Mouse (Mus musculus) ovary, postnatal 36 days (tissue): Measurements from ENCODE around the gene Defb36.
A peak's percentile ranks its signal among the peaks of the same experiment; 100 is the strongest.

Source experiments
- DNase-seq: peaks from one replicate; pipeline ENCODE4 v3.0.0; 2022; ENCODE audit warnings: low spot score, mixed read lengths

The Defb36 gene

GRCm38 (mm10) chr2:152622151-152622550, 18.0 kb downstream of the Defb36 start:
- no peak for DNase-seq

GRCm38 (mm10) chr2:152622953-152623352, 18.8 kb downstream of the Defb36 start, which contains the start of gene Defb25:
Defb25 (minus strand) TSS chr2:152623053.
- DNase-seq = no peak

- no peak for DNase-seq
Observed at GRCm38 (mm10) chr2:152624566-152624965, 20.4 kb downstream of the Defb36 start.

- no peak for DNase-seq
Observed at GRCm38 (mm10) chr2:152625256-152625655, 21.1 kb downstream of the Defb36 start.

GRCm38 (mm10) chr2:152626774-152627591, 22.9 kb downstream of the Defb36 start, which contains the start of gene Rem1:
Rem1 (plus strand) TSS chr2:152626951.
- peak; percentile 37 for DNase-seq

GRCm38 (mm10) chr2:152628066-152628465, 23.9 kb downstream of the Defb36 start:
- no peak for DNase-seq

- no peak for DNase-seq
Observed at GRCm38 (mm10) chr2:152629239-152629638, 25.1 kb downstream of the Defb36 start.

GRCm38 (mm10) chr2:152629904-152630303, 25.8 kb downstream of the Defb36 start:
- no peak for DNase-seq

GRCm38 (mm10) chr2:152633334-152633733, 29.2 kb downstream of the Defb36 start:
- no peak for DNase-seq

- no peak for DNase-seq
Observed at GRCm38 (mm10) chr2:152634311-152634710, 30.2 kb downstream of the Defb36 start.

- DNase-seq = peak; percentile 66
Observed at GRCm38 (mm10) chr2:152636246-152637005, 32.3 kb downstream of the Defb36 start.

GRCm38 (mm10) chr2:152637006-152637322, 32.8 kb downstream of the Defb36 start:
- DNase-seq = no peak

GRCm38 (mm10) chr2:152637381-152637780, 33.3 kb downstream of the Defb36 start:
- no peak for DNase-seq

GRCm38 (mm10) chr2:152638865-152639264, 34.7 kb downstream of the Defb36 start:
- no peak for DNase-seq

- DNase-seq = peak; percentile 60
Observed at GRCm38 (mm10) chr2:152639406-152640113, 35.4 kb downstream of the Defb36 start.

GRCm38 (mm10) chr2:152652901-152653620, 48.9 kb downstream of the Defb36 start:
- peak; percentile 26 for DNase-seq

GRCm38 (mm10) chr2:152653874-152654715, 50.0 kb downstream of the Defb36 start:
- no peak for DNase-seq

GRCm38 (mm10) chr2:152657398-152657797, 53.3 kb downstream of the Defb36 start:
- DNase-seq = no peak

- DNase-seq = no peak
Observed at GRCm38 (mm10) chr2:152661163-152661562, 57.0 kb downstream of the Defb36 start.
